Mouse (Mus musculus): ENCODE data around the gene Zfp941. TPM values are rescaled to one million over a fixed set of nuclear protein-coding genes. Genes with fewer than 3 reads are reported as not detected.
"Not testable (repeated sequence)": the region's sequence is repeated elsewhere in the genome, so short reads cannot be mapped to it uniquely, and the experiment has no call there.

Gene Zfp941
- total and polyA plus RNA-seq, 2 experiments from 2014 or later, result 26.1 to 30.0 TPM

- Histone ChIP-seq H3K4me1 (ENCODE audit: insufficient read depth, low read length) (no peaks in the 10 kb centered on the region), H3K9me3 (ENCODE audit: low read length) (no peaks in the 10 kb centered on the region), H3K27ac (ENCODE audit: low read depth, low read length) (no peak overlapping the region), H3K36me3 (ENCODE audit: insufficient read depth, low read length) (no peaks in the 10 kb centered on the region), H3K4me3 (ENCODE audit: low read depth, low read length) (no peak overlapping the region), H3K27me3 (ENCODE audit: insufficient read depth, low read length) (no peaks in the 10 kb centered on the region), H3K9ac (replicated peaks; ENCODE audit: low read length, poor library complexity, severe bottlenecking) (no peak overlapping the region), H3K4me2 (ENCODE audit: low read depth, low read length, poor library complexity, severe bottlenecking) (no peak overlapping the region)
- ATAC-seq (ENCODE audit: low FRiP score) (no peak), DNase-seq (ENCODE audit: low spot score) (no peak)
- TF ChIP-seq CTCF (IDR thresholded peaks at IDR 0.05), result no peak
- 72% methylated on average over 4 of the region's 4 CpGs for WGBS
These were observed 41.4 kb downstream of the Zfp941 start for GRCm38 (mm10) chr7:140780548-140780947.

- DNase-seq (ENCODE audit: low spot score), result no peak
- H3K4me2 ChIP-seq (ENCODE audit: low read depth, low read length, poor library complexity, severe bottlenecking), result no peak overlapping the region
- H3K36me3 ChIP-seq (ENCODE audit: insufficient read depth, low read length), result no peaks in the 10 kb centered on the region
- TF ChIP-seq CTCF (IDR thresholded peaks at IDR 0.05), result peak; percentile 33
- H3K4me3 ChIP-seq (ENCODE audit: low read depth, low read length), result no peak overlapping the region
- no peaks in the 10 kb centered on the region for H3K27me3 ChIP-seq (ENCODE audit: insufficient read depth, low read length)
- no peak for ATAC-seq (ENCODE audit: low FRiP score)
- no peak overlapping the region for H3K9ac ChIP-seq (replicated peaks; ENCODE audit: low read length, poor library complexity, severe bottlenecking)
- H3K27ac ChIP-seq (ENCODE audit: low read depth, low read length), result no peak overlapping the region
- no peaks in the 10 kb centered on the region for H3K9me3 ChIP-seq (ENCODE audit: low read length)
- 78% methylated on average over 12 of the region's 12 CpGs for WGBS
- no peaks in the 10 kb centered on the region for H3K4me1 ChIP-seq (ENCODE audit: insufficient read depth, low read length)
These were observed 55.9 kb downstream of the Zfp941 start for GRCm38 (mm10) chr7:140765888-140766739.

DNA sequence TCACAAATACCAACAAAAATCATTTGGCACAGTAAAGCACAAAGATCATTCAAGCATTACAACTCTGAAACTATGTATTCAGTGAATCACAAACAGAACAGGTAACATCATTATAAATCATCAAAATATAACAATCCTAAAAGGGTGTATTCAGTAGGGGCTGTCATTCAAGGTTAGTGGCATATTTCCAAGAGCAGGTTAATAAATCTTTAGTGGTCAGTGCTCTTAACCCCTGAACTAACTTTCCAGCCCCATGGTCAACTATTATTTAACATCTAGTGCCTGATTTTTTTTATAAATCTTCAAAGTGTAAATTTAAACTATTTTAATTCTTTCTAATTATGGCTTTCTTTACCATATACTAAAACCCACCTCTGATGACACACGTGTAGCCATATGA is 56.6 kb downstream of the Zfp941 start:
- not testable (repeated sequence) for H3K4me3 ChIP-seq (ENCODE audit: low read depth, low read length); H3K27ac ChIP-seq (ENCODE audit: low read depth, low read length); ATAC-seq (ENCODE audit: low FRiP score); H3K9me3 ChIP-seq (ENCODE audit: low read length); H3K36me3 ChIP-seq (ENCODE audit: insufficient read depth, low read length); H3K4me1 ChIP-seq (ENCODE audit: insufficient read depth, low read length); H3K27me3 ChIP-seq (ENCODE audit: insufficient read depth, low read length); H3K4me2 ChIP-seq (ENCODE audit: low read depth, low read length, poor library complexity, severe bottlenecking); H3K9ac ChIP-seq (replicated peaks; ENCODE audit: low read length, poor library complexity, severe bottlenecking); DNase-seq (ENCODE audit: low spot score)
- 75% methylated on average over 1 of the region's 1 CpGs for WGBS

GRCm38 (mm10) chr7:140763447-140764020 is 58.4 kb downstream of the Zfp941 start, which contains the start of gene Cyp2e1:
Gene Cyp2e1, plus strand, starts transcription at chr7:140763739.
- DNase-seq (ENCODE audit: low spot score) (no peak), ATAC-seq (ENCODE audit: low FRiP score) (no peak)
- Histone ChIP-seq H3K4me3 (ENCODE audit: low read depth, low read length) (no peak within 1 kb of the TSS), H3K9ac (replicated peaks; ENCODE audit: low read length, poor library complexity, severe bottlenecking) (no peak within 1 kb of the TSS), H3K27ac (ENCODE audit: low read depth, low read length) (no peak within 1 kb of the TSS), H3K27me3 (ENCODE audit: insufficient read depth, low read length) (no peaks in the 10 kb centered on the region), H3K4me2 (ENCODE audit: low read depth, low read length, poor library complexity, severe bottlenecking) (no peak within 1 kb of the TSS), H3K36me3 (ENCODE audit: insufficient read depth, low read length) (no peaks in the 10 kb centered on the region), H3K9me3 (ENCODE audit: low read length) (no peaks in the 10 kb centered on the region), H3K4me1 (ENCODE audit: insufficient read depth, low read length) (no peaks in the 10 kb centered on the region)
- WGBS, result 90% methylated on average over 7 of the region's 7 CpGs
- no peak for TF ChIP-seq CTCF (IDR thresholded peaks at IDR 0.05)

GRCm38 (mm10) chr7:140760647-140761046 is 61.3 kb downstream of the Zfp941 start:
- ATAC-seq (ENCODE audit: low FRiP score) (no peak), DNase-seq (ENCODE audit: low spot score) (no peak)
- H3K9ac ChIP-seq (replicated peaks; ENCODE audit: low read length, poor library complexity, severe bottlenecking), result no peak overlapping the region
- H3K4me3 ChIP-seq (ENCODE audit: low read depth, low read length), result no peak overlapping the region
- H3K4me2 ChIP-seq (ENCODE audit: low read depth, low read length, poor library complexity, severe bottlenecking), result no peak overlapping the region
- no peaks in the 10 kb centered on the region for H3K4me1 ChIP-seq (ENCODE audit: insufficient read depth, low read length)
- no peak overlapping the region for H3K27ac ChIP-seq (ENCODE audit: low read depth, low read length)
- no peaks in the 10 kb centered on the region for H3K36me3 ChIP-seq (ENCODE audit: insufficient read depth, low read length)
- no peaks in the 10 kb centered on the region for H3K9me3 ChIP-seq (ENCODE audit: low read length)
- TF ChIP-seq CTCF (IDR thresholded peaks at IDR 0.05), result no peak
- H3K27me3 ChIP-seq (ENCODE audit: insufficient read depth, low read length), result no peaks in the 10 kb centered on the region

Other genes with a start within 250 kb of the Zfp941 start
- not detected in 2 replicates for gene Olfr46, start 220.9 kb downstream of the Zfp941 start, total RNA-seq (2014; rRNA removed)
- gene Olfr46, start 220.9 kb downstream of the Zfp941 start, polyA plus RNA-seq (2015; fragmentation: Nextera tagmentation; extraction: Ambion mirVana), result not detected in 2 replicates
- gene Olfr61, start 193.2 kb downstream of the Zfp941 start, total RNA-seq (2014; rRNA removed), result not detected in 2 replicates
- gene Olfr61, start 193.2 kb downstream of the Zfp941 start, polyA plus RNA-seq (2015; fragmentation: Nextera tagmentation; extraction: Ambion mirVana), result not detected in 2 replicates
- not detected in 2 replicates for gene Olfr53, start 175.7 kb downstream of the Zfp941 start, total RNA-seq (2014; rRNA removed)
- not detected in 2 replicates for gene Olfr53, start 175.7 kb downstream of the Zfp941 start, polyA plus RNA-seq (2015; fragmentation: Nextera tagmentation; extraction: Ambion mirVana)
- gene Olfr539, start 162.2 kb downstream of the Zfp941 start, total RNA-seq (2014; rRNA removed), result 0.05 TPM in 1 of 2 replicates, not detected in the other
- gene Olfr539, start 162.2 kb downstream of the Zfp941 start, polyA plus RNA-seq (2015; fragmentation: Nextera tagmentation; extraction: Ambion mirVana), result 0.04 TPM in 1 of 2 replicates, not detected in the other
- gene Olfr45, start 140.2 kb downstream of the Zfp941 start, total RNA-seq (2014; rRNA removed), result not detected in 2 replicates
- not detected in 2 replicates for gene Olfr45, start 140.2 kb downstream of the Zfp941 start, polyA plus RNA-seq (2015; fragmentation: Nextera tagmentation; extraction: Ambion mirVana)
- gene Olfr541, start 124.9 kb downstream of the Zfp941 start, total RNA-seq (2014; rRNA removed), result not detected in 2 replicates
- gene Olfr541, start 124.9 kb downstream of the Zfp941 start, polyA plus RNA-seq (2015; fragmentation: Nextera tagmentation; extraction: Ambion mirVana), result not detected in 2 replicates
- not detected in 2 replicates for gene Cyp2e1, start 58.4 kb downstream of the Zfp941 start, total RNA-seq (2014; rRNA removed)
- not detected in 2 replicates for gene Cyp2e1, start 58.4 kb downstream of the Zfp941 start, polyA plus RNA-seq (2015; fragmentation: Nextera tagmentation; extraction: Ambion mirVana)
- 0.55 TPM in 1 of 2 replicates, not detected in the other for gene Syce1, start 34.3 kb downstream of the Zfp941 start, total RNA-seq (2014; rRNA removed)
- gene Syce1, start 34.3 kb downstream of the Zfp941 start, polyA plus RNA-seq (2015; fragmentation: Nextera tagmentation; extraction: Ambion mirVana), result 0.14 and 0.26 TPM in 2 replicates
- gene Urah, start 12.8 kb upstream of the Zfp941 start, total RNA-seq (2014; rRNA removed), result 0.71 TPM in 1 of 2 replicates, not detected in the other
- gene Urah, start 12.8 kb upstream of the Zfp941 start, polyA plus RNA-seq (2015; fragmentation: Nextera tagmentation; extraction: Ambion mirVana), result 0.23 and 0.26 TPM in 2 replicates
- not detected in 2 replicates for gene Scgb1c1, start 23.4 kb upstream of the Zfp941 start, total RNA-seq (2014; rRNA removed)
- not detected in 2 replicates for gene Scgb1c1, start 23.4 kb upstream of the Zfp941 start, polyA plus RNA-seq (2015; fragmentation: Nextera tagmentation; extraction: Ambion mirVana)
- not detected in 2 replicates for gene Odf3, start 25.6 kb upstream of the Zfp941 start, total RNA-seq (2014; rRNA removed)
- gene Odf3, start 25.6 kb upstream of the Zfp941 start, polyA plus RNA-seq (2015; fragmentation: Nextera tagmentation; extraction: Ambion mirVana), result 0.17 and 0.22 TPM in 2 replicates
- gene Gm45785, start 34.2 kb upstream of the Zfp941 start, total RNA-seq (2014; rRNA removed), result 0.27 and 2.5 TPM in 2 replicates
- 0.20 TPM in 1 of 2 replicates, not detected in the other for gene Gm45785, start 34.2 kb upstream of the Zfp941 start, polyA plus RNA-seq (2015; fragmentation: Nextera tagmentation; extraction: Ambion mirVana)
- gene Ric8a, start 34.8 kb upstream of the Zfp941 start, total RNA-seq (2014; rRNA removed), result 81.2 and 127 TPM in 2 replicates
- 91.8 and 98.1 TPM in 2 replicates for gene Ric8a, start 34.8 kb upstream of the Zfp941 start, polyA plus RNA-seq (2015; fragmentation: Nextera tagmentation; extraction: Ambion mirVana)
- gene Bet1l, start 35.4 kb upstream of the Zfp941 start, total RNA-seq (2014; rRNA removed), result 19.1 and 26.0 TPM in 2 replicates
- 49.9 and 53.9 TPM in 2 replicates for gene Bet1l, start 35.4 kb upstream of the Zfp941 start, polyA plus RNA-seq (2015; fragmentation: Nextera tagmentation; extraction: Ambion mirVana)
- 107 and 136 TPM in 2 replicates for gene Psmd13, start 59.8 kb upstream of the Zfp941 start, total RNA-seq (2014; rRNA removed)
- gene Psmd13, start 59.8 kb upstream of the Zfp941 start, polyA plus RNA-seq (2015; fragmentation: Nextera tagmentation; extraction: Ambion mirVana), result 245 and 265 TPM in 2 replicates
- 55.5 and 66.3 TPM in 2 replicates for gene Sirt3, start 60.1 kb upstream of the Zfp941 start, total RNA-seq (2014; rRNA removed)
- gene Sirt3, start 60.1 kb upstream of the Zfp941 start, polyA plus RNA-seq (2015; fragmentation: Nextera tagmentation; extraction: Ambion mirVana), result 60.9 and 72.3 TPM in 2 replicates
- not detected in 2 replicates for gene Cox8b, start 78.3 kb upstream of the Zfp941 start, total RNA-seq (2014; rRNA removed)
- not detected in 2 replicates for gene Cox8b, start 78.3 kb upstream of the Zfp941 start, polyA plus RNA-seq (2015; fragmentation: Nextera tagmentation; extraction: Ambion mirVana)
- gene Nlrp6, start 98.7 kb upstream of the Zfp941 start, total RNA-seq (2014; rRNA removed), result 0.24 and 0.82 TPM in 2 replicates
- 0.90 and 0.99 TPM in 2 replicates for gene Nlrp6, start 98.7 kb upstream of the Zfp941 start, polyA plus RNA-seq (2015; fragmentation: Nextera tagmentation; extraction: Ambion mirVana)
- gene Pgghg, start 119.2 kb upstream of the Zfp941 start, total RNA-seq (2014; rRNA removed), result 7.8 and 10.5 TPM in 2 replicates
- 4.3 and 4.4 TPM in 2 replicates for gene Pgghg, start 119.2 kb upstream of the Zfp941 start, polyA plus RNA-seq (2015; fragmentation: Nextera tagmentation; extraction: Ambion mirVana)
- 0.99 TPM in 1 of 2 replicates, not detected in the other for gene Ifitm5, start 128.1 kb upstream of the Zfp941 start, total RNA-seq (2014; rRNA removed)
- 0.63 TPM in 1 of 2 replicates, not detected in the other for gene Ifitm5, start 128.1 kb upstream of the Zfp941 start, polyA plus RNA-seq (2015; fragmentation: Nextera tagmentation; extraction: Ambion mirVana)
- not detected in 2 replicates for gene Gm45717, start 133.8 kb upstream of the Zfp941 start, total RNA-seq (2014; rRNA removed)
- gene Gm45717, start 133.8 kb upstream of the Zfp941 start, polyA plus RNA-seq (2015; fragmentation: Nextera tagmentation; extraction: Ambion mirVana), result 0.81 TPM in 1 of 2 replicates, not detected in the other
- gene Ifitm2, start 133.8 kb upstream of the Zfp941 start, total RNA-seq (2014; rRNA removed), result 66.6 and 79.1 TPM in 2 replicates
- gene Ifitm2, start 133.8 kb upstream of the Zfp941 start, polyA plus RNA-seq (2015; fragmentation: Nextera tagmentation; extraction: Ambion mirVana), result 200 and 218 TPM in 2 replicates
- gene Ifitm1, start 145.0 kb upstream of the Zfp941 start, total RNA-seq (2014; rRNA removed), result 9.7 and 16.3 TPM in 2 replicates
- gene Ifitm1, start 145.0 kb upstream of the Zfp941 start, polyA plus RNA-seq (2015; fragmentation: Nextera tagmentation; extraction: Ambion mirVana), result 14.6 and 21.2 TPM in 2 replicates
- 22.5 and 39.3 TPM in 2 replicates for gene Ifitm3, start 188.6 kb upstream of the Zfp941 start, total RNA-seq (2014; rRNA removed)
- 67.8 and 80.5 TPM in 2 replicates for gene Ifitm3, start 188.6 kb upstream of the Zfp941 start, polyA plus RNA-seq (2015; fragmentation: Nextera tagmentation; extraction: Ambion mirVana)
- 0.99 and 1.1 TPM in 2 replicates for gene Ifitm6, start 195.7 kb upstream of the Zfp941 start, total RNA-seq (2014; rRNA removed)
- gene Ifitm6, start 195.7 kb upstream of the Zfp941 start, polyA plus RNA-seq (2015; fragmentation: Nextera tagmentation; extraction: Ambion mirVana), result 0.81 and 0.83 TPM in 2 replicates
- not detected in 2 replicates for gene Gm17387, start 207.0 kb upstream of the Zfp941 start, total RNA-seq (2014; rRNA removed)
- gene Gm17387, start 207.0 kb upstream of the Zfp941 start, polyA plus RNA-seq (2015; fragmentation: Nextera tagmentation; extraction: Ambion mirVana), result not detected in 2 replicates
- gene B4galnt4, start 238.9 kb upstream of the Zfp941 start, total RNA-seq (2014; rRNA removed), result 133 and 146 TPM in 2 replicates
- gene B4galnt4, start 238.9 kb upstream of the Zfp941 start, polyA plus RNA-seq (2015; fragmentation: Nextera tagmentation; extraction: Ambion mirVana), result 52.1 and 53.9 TPM in 2 replicates

All from midbrain, postnatal 0 days (tissue).